Mouse (Mus musculus): ENCODE measurements around the gene Slfn3. TPM values are rescaled to one million over a fixed set of nuclear protein-coding genes. Genes with fewer than 3 reads are reported as not detected.
"Not testable (repeated sequence)": the region's sequence is repeated elsewhere in the genome, so short reads cannot be mapped to it uniquely, and the experiment has no call there.

Slfn3 gene
- total and polyA plus RNA-seq, 2 experiments: 0.55 TPM; not detected in 1

GRCm38 (mm10) chr11:83227926-83228723 lies 37.0 kb downstream of the Slfn3 start:
- H3K27ac ChIP-seq (replicated peaks; ENCODE audit: insufficient read depth, low read depth, low read length): no peak overlapping the region
- H3K27me3 ChIP-seq (ENCODE audit: control insufficient read depth, insufficient read depth, low read length): no peaks in the 10 kb centered on the region
- TF ChIP-seq CTCF (IDR thresholded peaks at IDR 0.05; ENCODE audit: low read depth, low read length) (no peak), POLR2A (IDR thresholded peaks at IDR 0.05; ENCODE audit: extremely low read depth, insufficient read depth, low read length) (no peak)
- H3K4me1 ChIP-seq (ENCODE audit: control insufficient read depth, insufficient read depth, low read length): no peaks in the 10 kb centered on the region
- WGBS: 82% methylated on average over 7 of the region's 7 CpGs
- no peaks in the 10 kb centered on the region for H3K36me3 ChIP-seq (ENCODE audit: control insufficient read depth, insufficient read depth, low read length)
- no peak for DNase-seq (ENCODE audit: extremely low read depth, low read depth, low spot score)
- H3K4me3 ChIP-seq (ENCODE audit: insufficient read depth, low read depth, low read length): no peak overlapping the region
- H3K79me2 ChIP-seq (ENCODE audit: control insufficient read depth, insufficient read depth, low read length): no peaks in the 10 kb centered on the region
- no peak overlapping the region for H3K9ac ChIP-seq (ENCODE audit: low read depth, low read length)

DNA sequence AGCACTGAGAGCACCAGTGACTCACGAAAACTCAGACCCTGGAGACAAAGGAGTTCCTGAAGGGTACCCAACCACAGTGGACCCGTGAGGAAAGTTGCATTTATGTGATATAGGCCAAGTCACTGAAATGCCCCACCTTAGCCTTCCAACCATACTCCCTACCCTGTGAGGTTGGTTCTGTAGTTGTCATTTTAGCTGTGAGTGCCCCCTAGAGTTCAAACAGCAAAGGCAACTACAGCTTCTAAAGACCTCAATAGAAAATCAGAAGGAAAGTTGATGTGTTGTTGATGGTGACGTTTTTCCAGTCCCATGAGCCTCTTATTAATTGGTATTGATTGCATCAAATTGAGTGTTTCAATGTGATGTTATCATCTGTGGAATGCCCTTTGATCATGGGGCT lies 39.8 kb downstream of the Slfn3 start:
- WGBS: 50% methylated on average over 3 of the region's 3 CpGs
- no peak overlapping the region for H3K27ac ChIP-seq (replicated peaks; ENCODE audit: insufficient read depth, low read depth, low read length)

DNA sequence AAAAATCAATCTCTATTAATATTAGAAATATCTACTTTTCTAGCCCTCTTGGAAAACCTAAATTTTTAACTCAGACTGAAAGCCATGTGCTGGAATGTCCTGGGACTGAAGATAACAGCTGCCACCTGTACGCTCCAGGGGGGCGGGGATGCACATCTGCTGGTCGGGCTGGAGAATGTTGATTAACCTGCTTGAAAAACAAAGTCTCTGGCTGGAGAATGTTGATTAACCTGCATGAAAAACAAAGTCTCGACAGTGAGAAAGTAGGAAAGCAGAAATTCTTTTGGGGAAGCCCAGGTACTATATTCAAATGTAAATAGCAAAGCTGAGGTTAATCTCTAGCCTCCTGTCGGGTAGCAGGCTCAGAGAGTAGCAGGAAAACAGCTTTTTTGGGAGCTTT lies 42.5 kb downstream of the Slfn3 start:
- not testable (repeated sequence) for H3K9ac ChIP-seq (ENCODE audit: low read depth, low read length); H3K79me2 ChIP-seq (ENCODE audit: control insufficient read depth, insufficient read depth, low read length); H3K4me3 ChIP-seq (ENCODE audit: insufficient read depth, low read depth, low read length); H3K36me3 ChIP-seq (ENCODE audit: control insufficient read depth, insufficient read depth, low read length); H3K27me3 ChIP-seq (ENCODE audit: control insufficient read depth, insufficient read depth, low read length); H3K27ac ChIP-seq (replicated peaks; ENCODE audit: insufficient read depth, low read depth, low read length); DNase-seq (ENCODE audit: extremely low read depth, low read depth, low spot score); H3K4me1 ChIP-seq (ENCODE audit: control insufficient read depth, insufficient read depth, low read length)
- 34% methylated on average over 5 of the region's 5 CpGs for WGBS

More for the DNA sequence above, 39.8 kb downstream of the Slfn3 start:
- DNase-seq (ENCODE audit: extremely low read depth, low read depth, low spot score): no peak
- Histone ChIP-seq H3K79me2 (ENCODE audit: control insufficient read depth, insufficient read depth, low read length) (no peaks in the 10 kb centered on the region), H3K27me3 (ENCODE audit: control insufficient read depth, insufficient read depth, low read length) (no peaks in the 10 kb centered on the region), H3K4me3 (ENCODE audit: insufficient read depth, low read depth, low read length) (no peak overlapping the region), H3K9ac (ENCODE audit: low read depth, low read length) (no peak overlapping the region), H3K36me3 (ENCODE audit: control insufficient read depth, insufficient read depth, low read length) (no peaks in the 10 kb centered on the region), H3K4me1 (ENCODE audit: control insufficient read depth, insufficient read depth, low read length) (no peaks in the 10 kb centered on the region)
- no peak for TF ChIP-seq POLR2A (IDR thresholded peaks at IDR 0.05; ENCODE audit: extremely low read depth, insufficient read depth, low read length)
- no peak for TF ChIP-seq CTCF (IDR thresholded peaks at IDR 0.05; ENCODE audit: low read depth, low read length)

- not testable (repeated sequence) for H3K9ac ChIP-seq (ENCODE audit: low read depth, low read length); H3K4me3 ChIP-seq (ENCODE audit: insufficient read depth, low read depth, low read length); H3K27ac ChIP-seq (replicated peaks; ENCODE audit: insufficient read depth, low read depth, low read length); H3K27me3 ChIP-seq (ENCODE audit: control insufficient read depth, insufficient read depth, low read length); H3K36me3 ChIP-seq (ENCODE audit: control insufficient read depth, insufficient read depth, low read length); H3K4me1 ChIP-seq (ENCODE audit: control insufficient read depth, insufficient read depth, low read length); DNase-seq (ENCODE audit: extremely low read depth, low read depth, low spot score); H3K79me2 ChIP-seq (ENCODE audit: control insufficient read depth, insufficient read depth, low read length)
- 78% methylated on average over 9 of the region's 9 CpGs for WGBS
Observed at GRCm38 (mm10) chr11:83237390-83237789, 46.3 kb downstream of the Slfn3 start.

DNA sequence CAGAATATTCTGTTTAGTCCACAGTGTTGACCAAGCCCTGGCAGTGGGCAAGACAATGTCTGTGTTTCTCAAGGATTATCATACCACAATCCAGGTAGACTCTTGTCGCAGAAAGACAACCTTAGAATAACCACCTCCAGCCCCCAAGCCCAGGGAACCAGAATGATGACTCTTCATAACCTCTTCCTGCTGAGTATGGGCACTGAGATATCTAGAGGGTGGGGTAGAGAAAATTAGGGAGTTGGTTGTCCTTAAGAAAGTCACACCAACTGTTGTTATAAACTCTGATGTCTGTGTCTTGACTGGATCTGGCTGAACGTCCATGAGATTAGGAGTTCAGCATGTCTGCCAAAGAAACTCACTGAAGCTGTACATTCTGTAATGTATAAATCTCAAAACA lies 47.3 kb downstream of the Slfn3 start:
- Histone ChIP-seq H3K4me1 (ENCODE audit: control insufficient read depth, insufficient read depth, low read length) (no peaks in the 10 kb centered on the region), H3K27ac (replicated peaks; ENCODE audit: insufficient read depth, low read depth, low read length) (no peak overlapping the region), H3K27me3 (ENCODE audit: control insufficient read depth, insufficient read depth, low read length) (no peaks in the 10 kb centered on the region), H3K79me2 (ENCODE audit: control insufficient read depth, insufficient read depth, low read length) (no peaks in the 10 kb centered on the region), H3K36me3 (ENCODE audit: control insufficient read depth, insufficient read depth, low read length) (no peaks in the 10 kb centered on the region), H3K4me3 (ENCODE audit: insufficient read depth, low read depth, low read length) (no peak overlapping the region), H3K9ac (ENCODE audit: low read depth, low read length) (no peak overlapping the region)
- TF ChIP-seq CTCF (IDR thresholded peaks at IDR 0.05; ENCODE audit: low read depth, low read length): no peak
- TF ChIP-seq POLR2A (IDR thresholded peaks at IDR 0.05; ENCODE audit: extremely low read depth, insufficient read depth, low read length): no peak
- 83% methylated on average over 2 of the region's 2 CpGs for WGBS
- no peak for DNase-seq (ENCODE audit: extremely low read depth, low read depth, low spot score)

DNA sequence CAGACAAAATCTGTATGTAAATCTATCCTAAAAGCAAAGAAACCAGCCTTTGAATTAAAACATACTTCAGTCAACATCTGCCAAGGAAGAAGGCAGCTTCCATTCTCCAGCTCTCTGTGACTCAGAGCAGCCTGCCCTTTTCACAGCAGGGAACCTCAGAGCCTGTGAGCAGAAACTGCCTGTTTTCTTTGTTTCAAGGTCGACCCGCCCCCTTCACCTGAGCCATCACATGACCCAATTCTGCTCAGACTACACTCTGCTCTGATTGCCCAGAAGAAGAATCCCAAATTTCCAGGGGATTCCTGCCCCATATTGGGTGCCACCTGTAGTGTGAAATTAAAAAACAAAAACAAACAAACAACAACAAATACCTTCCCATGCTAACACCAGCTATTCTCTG lies 48.7 kb downstream of the Slfn3 start:
- Histone ChIP-seq H3K79me2 (ENCODE audit: control insufficient read depth, insufficient read depth, low read length) (no peaks in the 10 kb centered on the region), H3K36me3 (ENCODE audit: control insufficient read depth, insufficient read depth, low read length) (no peaks in the 10 kb centered on the region), H3K4me1 (ENCODE audit: control insufficient read depth, insufficient read depth, low read length) (no peaks in the 10 kb centered on the region), H3K27ac (replicated peaks; ENCODE audit: insufficient read depth, low read depth, low read length) (no peak overlapping the region), H3K4me3 (ENCODE audit: insufficient read depth, low read depth, low read length) (no peak overlapping the region), H3K9ac (ENCODE audit: low read depth, low read length) (no peak overlapping the region), H3K27me3 (ENCODE audit: control insufficient read depth, insufficient read depth, low read length) (no peaks in the 10 kb centered on the region)
- no peak for TF ChIP-seq CTCF (IDR thresholded peaks at IDR 0.05; ENCODE audit: low read depth, low read length)
- no peak for TF ChIP-seq POLR2A (IDR thresholded peaks at IDR 0.05; ENCODE audit: extremely low read depth, insufficient read depth, low read length)
- no peak for DNase-seq (ENCODE audit: extremely low read depth, low read depth, low spot score)
- WGBS: 21% methylated on average over 2 of the region's 2 CpGs

DNA sequence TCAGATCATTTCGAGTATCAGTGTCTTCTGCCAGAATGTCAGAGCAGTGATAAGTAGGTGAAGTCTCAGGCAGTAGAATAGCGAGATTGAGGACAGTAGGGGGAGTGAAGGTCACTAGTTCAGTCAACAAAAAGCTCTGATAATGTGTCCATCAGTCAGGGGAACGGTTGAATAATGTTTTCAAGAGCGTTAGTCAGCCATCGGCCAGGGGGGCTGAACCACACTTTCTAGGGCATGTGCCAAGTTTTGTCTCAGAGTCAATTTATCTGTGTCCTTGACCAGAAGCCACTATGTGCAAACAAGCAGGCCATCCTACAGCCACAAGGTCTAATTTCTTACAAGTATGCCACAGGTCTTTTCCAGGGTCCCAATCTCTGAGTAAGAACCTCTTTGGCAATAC lies 66.1 kb downstream of the Slfn3 start:
- H3K9ac ChIP-seq (ENCODE audit: low read depth, low read length); DNase-seq (ENCODE audit: extremely low read depth, low read depth, low spot score); H3K27ac ChIP-seq (replicated peaks; ENCODE audit: insufficient read depth, low read depth, low read length); H3K79me2 ChIP-seq (ENCODE audit: control insufficient read depth, insufficient read depth, low read length); H3K36me3 ChIP-seq (ENCODE audit: control insufficient read depth, insufficient read depth, low read length); H3K4me1 ChIP-seq (ENCODE audit: control insufficient read depth, insufficient read depth, low read length); H3K27me3 ChIP-seq (ENCODE audit: control insufficient read depth, insufficient read depth, low read length); H3K4me3 ChIP-seq (ENCODE audit: insufficient read depth, low read depth, low read length): not testable (repeated sequence)
- 16% methylated on average over 5 of the region's 5 CpGs for WGBS

Measured in liver, adult 2 months (tissue).